In the genomic region with DNA sequence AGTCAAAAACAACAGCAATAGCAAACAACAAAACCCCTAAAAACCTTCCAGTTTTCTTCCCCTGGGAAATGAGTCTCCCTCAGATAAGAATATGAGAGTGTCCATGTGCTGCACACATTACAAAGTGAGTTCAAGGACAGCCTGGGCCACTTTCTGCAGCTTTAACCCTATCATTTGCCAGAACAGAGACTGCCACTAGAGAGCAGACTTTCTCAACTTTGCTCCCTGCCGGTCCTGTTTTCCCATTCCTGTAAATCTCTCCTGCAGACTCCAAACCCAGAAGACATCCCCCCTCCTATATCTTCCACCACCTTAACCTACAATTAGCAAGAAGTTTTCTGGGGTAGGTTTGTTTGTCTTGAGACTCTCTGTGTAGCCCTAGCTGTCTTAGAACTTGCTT, we compare ENCODE assay signal across 14 mouse cellular contexts. TPM values are rescaled to one million over a fixed set of nuclear protein-coding genes. Genes with fewer than 3 reads are reported as not detected.
A peak's percentile ranks its signal among the peaks of the same experiment; 100 is the strongest.
DNase-seq lines count a peak whose midpoint lies in the region; ATAC-seq and TF ChIP-seq lines count a peak whose summit lies in the region.
"Had no signal": no experiment of that assay in that cellular context is flagged by ENCODE, and none has a peak within 500 bp of the region (broad histone marks: within the 10 kb centered on the region; RNA-seq: fewer than 3 reads in every experiment).

No protein-coding gene starts in this region.

- peaks cover 6% of the 10 kb centered on the region for H3K4me1 ChIP-seq in cerebellum, adult 2 months (ENCODE audit: control insufficient read depth, insufficient read depth, low read length)
- no peaks in the 10 kb centered on the region for H3K4me1 ChIP-seq in hindbrain, postnatal 0 days (ENCODE audit: insufficient read depth, low read length)
- peaks cover 6% of the 10 kb centered on the region for H3K4me1 ChIP-seq in hindbrain, embryonic 12.5 days
- no peaks in the 10 kb centered on the region for H3K4me1 ChIP-seq in midbrain, embryonic 14.5 days (ENCODE audit: control insufficient read depth, insufficient read depth, low read length)
- H3K4me1 ChIP-seq in midbrain, embryonic 16.5 days (ENCODE audit: control insufficient read depth, insufficient read depth, low read length), result peaks cover 11% of the 10 kb centered on the region
- H3K4me1 ChIP-seq: lung, embryonic 15.5 days had no signal

- DNase-seq in cerebellum, adult 2 months, result no peak
- no peak for DNase-seq in cerebellum, adult 9-11 months
- DNase-seq in hindbrain, postnatal 0 days (ENCODE audit: low spot score), result peak; percentile 49
- DNase-seq in midbrain, embryonic 14.5 days, result peak; percentile 56
- no peak for DNase-seq in spleen, postnatal 4 days (ENCODE audit: low spot score in 2 of 2)
- DNase-seq in neural tube, embryonic 10.5 days (ENCODE audit: extremely low spot score, low spot score), result no peak
- DNase-seq: kidney, adult 11 months had no signal

- H3K4me2 ChIP-seq in hindbrain, postnatal 0 days (ENCODE audit: low read depth, low read length), result no peak overlapping the region
- H3K4me2 ChIP-seq in hindbrain, embryonic 12.5 days (replicated peaks), result no peak overlapping the region
- no peak overlapping the region for H3K4me2 ChIP-seq in midbrain, embryonic 14.5 days (ENCODE audit: low read length)
- no peak overlapping the region for H3K4me2 ChIP-seq in midbrain, embryonic 16.5 days (ENCODE audit: low read length)
- H3K4me2 ChIP-seq: lung, embryonic 15.5 days had no signal

- no peak overlapping the region for H3K4me3 ChIP-seq in cerebellum, adult 2 months (replicated peaks; ENCODE audit: insufficient read depth, low read depth, low read length)
- no peak overlapping the region for H3K4me3 ChIP-seq in hindbrain, postnatal 0 days (ENCODE audit: low read length)
- H3K4me3 ChIP-seq in hindbrain, embryonic 12.5 days, result no peak overlapping the region
- no peak overlapping the region for H3K4me3 ChIP-seq in midbrain, embryonic 14.5 days (replicated peaks; ENCODE audit: low read depth, low read length)
- H3K4me3 ChIP-seq in midbrain, embryonic 16.5 days (ENCODE audit: low read depth, low read length), result no peak overlapping the region
- H3K4me3 ChIP-seq: heart, embryonic 10.5 days; lung, embryonic 15.5 days had no signal

- no peaks in the 10 kb centered on the region for H3K36me3 ChIP-seq in hindbrain, postnatal 0 days (ENCODE audit: insufficient read depth, low read length)
- H3K36me3 ChIP-seq in hindbrain, embryonic 12.5 days, result no peaks in the 10 kb centered on the region
- H3K36me3 ChIP-seq in midbrain, embryonic 14.5 days (ENCODE audit: control insufficient read depth, insufficient read depth, low read length), result no peaks in the 10 kb centered on the region
- no peaks in the 10 kb centered on the region for H3K36me3 ChIP-seq in midbrain, embryonic 16.5 days (ENCODE audit: control insufficient read depth, insufficient read depth, low read length)
- H3K36me3 ChIP-seq: heart, embryonic 10.5 days; lung, embryonic 15.5 days had no signal

- H3K9me3 ChIP-seq in hindbrain, postnatal 0 days (ENCODE audit: low read length), result no peaks in the 10 kb centered on the region
- H3K9me3 ChIP-seq in hindbrain, embryonic 12.5 days (replicated peaks), result 0 out of 2 replicates have a peak, but pooled peaks cover 4% of the 10 kb centered on the region
- no peaks in the 10 kb centered on the region for H3K9me3 ChIP-seq in midbrain, embryonic 14.5 days (ENCODE audit: control insufficient read depth, low read length)
- no peaks in the 10 kb centered on the region for H3K9me3 ChIP-seq in midbrain, embryonic 16.5 days (replicated peaks; ENCODE audit: control insufficient read depth, low read length, poor library complexity, severe bottlenecking)
- H3K9me3 ChIP-seq: lung, embryonic 15.5 days had no signal

- TF ChIP-seq CTCF in cerebellum, adult 2 months (IDR thresholded peaks at IDR 0.05; ENCODE audit: borderline replicate concordance, insufficient read depth, low read depth, low read length), result peak; percentile 45; the same call in 1 of the 2 replicates
- TF ChIP-seq CTCF in hindbrain, postnatal 0 days (IDR thresholded peaks at IDR 0.05; ENCODE audit: low read depth), result peak; percentile 60

- ATAC-seq in hindbrain, postnatal 0 days, result no peak
- ATAC-seq in hindbrain, embryonic 12.5 days (ENCODE audit: low FRiP score), result no peak
- ATAC-seq in midbrain, embryonic 14.5 days (ENCODE audit: low FRiP score, low TSS enrichment), result no peak
- ATAC-seq in midbrain, embryonic 16.5 days, result no peak
- ATAC-seq: activated CD4-positive, CD25-positive, alpha-beta regulatory T cell, adult 4 months; forebrain, embryonic 16.5 days had no signal

- TF ChIP-seq POLR2A in cerebellum, adult 2 months (IDR thresholded peaks at IDR 0.05; ENCODE audit: borderline replicate concordance, insufficient read depth, low read length), result no peak

- no peak overlapping the region for H3K27ac ChIP-seq in cerebellum, adult 2 months (ENCODE audit: insufficient read depth, low read length)
- no peak overlapping the region for H3K27ac ChIP-seq in hindbrain, postnatal 0 days
- H3K27ac ChIP-seq in hindbrain, embryonic 12.5 days, result no peak overlapping the region
- H3K27ac ChIP-seq in midbrain, embryonic 14.5 days (replicated peaks; ENCODE audit: low read depth, low read length), result no peak overlapping the region
- H3K27ac ChIP-seq in midbrain, embryonic 16.5 days (ENCODE audit: low read length), result no peak overlapping the region
- H3K27ac ChIP-seq: heart, embryonic 10.5 days; lung, embryonic 15.5 days had no signal

- H3K27me3 ChIP-seq in cerebellum, adult 2 months (ENCODE audit: control insufficient read depth, insufficient read depth, low read length), result no peaks in the 10 kb centered on the region
- no peaks in the 10 kb centered on the region for H3K27me3 ChIP-seq in hindbrain, postnatal 0 days (ENCODE audit: insufficient read depth, low read length)
- no peaks in the 10 kb centered on the region for H3K27me3 ChIP-seq in hindbrain, embryonic 12.5 days
- no peaks in the 10 kb centered on the region for H3K27me3 ChIP-seq in midbrain, embryonic 14.5 days (ENCODE audit: control insufficient read depth, insufficient read depth, low read length)
- no peaks in the 10 kb centered on the region for H3K27me3 ChIP-seq in midbrain, embryonic 16.5 days (ENCODE audit: control insufficient read depth, insufficient read depth, low read depth, low read length)
- H3K27me3 ChIP-seq: lung, embryonic 15.5 days had no signal

- H3K9ac ChIP-seq in hindbrain, postnatal 0 days (replicated peaks; ENCODE audit: low read length), result no peak overlapping the region
- no peak overlapping the region for H3K9ac ChIP-seq in hindbrain, embryonic 12.5 days
- no peak overlapping the region for H3K9ac ChIP-seq in midbrain, embryonic 14.5 days (replicated peaks; ENCODE audit: low read length)
- H3K9ac ChIP-seq in midbrain, embryonic 16.5 days (ENCODE audit: low read depth, low read length), result no peak overlapping the region
- H3K9ac ChIP-seq: lung, embryonic 15.5 days had no signal

- WGBS in cerebellum, adult 2 months, result 3% methylated on average over 1 of the region's 1 CpGs
- WGBS in hindbrain, postnatal 0 days, result 4% methylated on average over 1 of the region's 1 CpGs
- 6% methylated on average over 1 of the region's 1 CpGs for WGBS in hindbrain, embryonic 12.5 days
- WGBS in midbrain, embryonic 14.5 days, result 13% methylated on average over 1 of the region's 1 CpGs
- WGBS in midbrain, embryonic 16.5 days, result 11% methylated on average over 1 of the region's 1 CpGs

RNA-seq across cellular contexts. Expression of a gene that starts 5.5 kb away (rescaled TPM):
- 7.4 and 7.5 TPM in 2 replicates for polyA plus RNA-seq in cerebellum, adult 2 months (2012; rRNA removed)
- total RNA-seq in hindbrain, postnatal 0 days (2014; rRNA removed), result 9.5 and 16.5 TPM in 2 replicates
- 9.3 and 10.6 TPM in 2 replicates for polyA plus RNA-seq in hindbrain, postnatal 0 days (2015; fragmentation: Nextera tagmentation; extraction: Ambion mirVana)
- polyA plus RNA-seq in hindbrain, embryonic 12.5 days (2016; fragmentation: Nextera tagmentation; extraction: Ambion mirVana), result 10.9 and 12.8 TPM in 2 replicates
- 12.6 and 18.0 TPM in 2 replicates for polyA plus RNA-seq in midbrain, embryonic 14.5 days (2014; fragmentation: Nextera tagmentation; extraction: Ambion mirVana)
- 14.5 and 15.5 TPM in 2 replicates for polyA plus RNA-seq in midbrain, embryonic 16.5 days (2015; fragmentation: Nextera tagmentation; extraction: Ambion mirVana)

RNA-seq across cellular contexts. Expression of a gene that starts 12.3 kb away (rescaled TPM):
- 17.3 and 18.3 TPM in 2 replicates for polyA plus RNA-seq in cerebellum, adult 2 months (2012; rRNA removed)
- 11.0 and 11.1 TPM in 2 replicates for total RNA-seq in hindbrain, postnatal 0 days (2014; rRNA removed)
- polyA plus RNA-seq in hindbrain, postnatal 0 days (2015; fragmentation: Nextera tagmentation; extraction: Ambion mirVana), result 20.8 and 23.4 TPM in 2 replicates
- 45.8 and 46.3 TPM in 2 replicates for polyA plus RNA-seq in hindbrain, embryonic 12.5 days (2016; fragmentation: Nextera tagmentation; extraction: Ambion mirVana)
- 24.3 and 32.0 TPM in 2 replicates for polyA plus RNA-seq in midbrain, embryonic 14.5 days (2014; fragmentation: Nextera tagmentation; extraction: Ambion mirVana)
- 29.0 and 33.7 TPM in 2 replicates for polyA plus RNA-seq in midbrain, embryonic 16.5 days (2015; fragmentation: Nextera tagmentation; extraction: Ambion mirVana)

RNA-seq across cellular contexts. Expression of a gene that starts 12.3 kb away (rescaled TPM):
- polyA plus RNA-seq in cerebellum, adult 2 months (2012; rRNA removed), result 52.7 and 54.8 TPM in 2 replicates
- total RNA-seq in hindbrain, postnatal 0 days (2014; rRNA removed), result 67.2 and 70.2 TPM in 2 replicates
- polyA plus RNA-seq in hindbrain, postnatal 0 days (2015; fragmentation: Nextera tagmentation; extraction: Ambion mirVana), result 48.2 and 49.9 TPM in 2 replicates
- polyA plus RNA-seq in hindbrain, embryonic 12.5 days (2016; fragmentation: Nextera tagmentation; extraction: Ambion mirVana), result 102 and 109 TPM in 2 replicates
- 68.7 and 93.5 TPM in 2 replicates for polyA plus RNA-seq in midbrain, embryonic 14.5 days (2014; fragmentation: Nextera tagmentation; extraction: Ambion mirVana)
- 74.4 and 75.8 TPM in 2 replicates for polyA plus RNA-seq in midbrain, embryonic 16.5 days (2015; fragmentation: Nextera tagmentation; extraction: Ambion mirVana)

RNA-seq across cellular contexts. Expression of a gene that starts 26.1 kb away (rescaled TPM):
- not detected in 2 replicates for polyA plus RNA-seq in cerebellum, adult 2 months (2012; rRNA removed)
- 0.37 TPM in 1 of 2 replicates, not detected in the other for total RNA-seq in hindbrain, postnatal 0 days (2014; rRNA removed)
- 0.06 TPM in 1 of 2 replicates, not detected in the other for polyA plus RNA-seq in hindbrain, postnatal 0 days (2015; fragmentation: Nextera tagmentation; extraction: Ambion mirVana)
- not detected in 2 replicates for polyA plus RNA-seq in hindbrain, embryonic 12.5 days (2016; fragmentation: Nextera tagmentation; extraction: Ambion mirVana)
- not detected in 2 replicates for polyA plus RNA-seq in midbrain, embryonic 14.5 days (2014; fragmentation: Nextera tagmentation; extraction: Ambion mirVana)
- not detected in 2 replicates for polyA plus RNA-seq in midbrain, embryonic 16.5 days (2015; fragmentation: Nextera tagmentation; extraction: Ambion mirVana)
- polyA plus RNA-seq: C2C12; forebrain, embryonic 16.5 days; heart, embryonic 10.5 days; lung, embryonic 15.5 days had no signal

RNA-seq across cellular contexts. Expression of a gene that starts 27.4 kb away (rescaled TPM):
- polyA plus RNA-seq in cerebellum, adult 2 months (2012; rRNA removed), result 23.0 and 24.5 TPM in 2 replicates
- 41.6 and 43.0 TPM in 2 replicates for total RNA-seq in hindbrain, postnatal 0 days (2014; rRNA removed)
- 58.8 and 63.3 TPM in 2 replicates for polyA plus RNA-seq in hindbrain, postnatal 0 days (2015; fragmentation: Nextera tagmentation; extraction: Ambion mirVana)
- polyA plus RNA-seq in hindbrain, embryonic 12.5 days (2016; fragmentation: Nextera tagmentation; extraction: Ambion mirVana), result 179 and 180 TPM in 2 replicates
- 81.9 and 117 TPM in 2 replicates for polyA plus RNA-seq in midbrain, embryonic 14.5 days (2014; fragmentation: Nextera tagmentation; extraction: Ambion mirVana)
- polyA plus RNA-seq in midbrain, embryonic 16.5 days (2015; fragmentation: Nextera tagmentation; extraction: Ambion mirVana), result 72.3 and 81.6 TPM in 2 replicates

Comparison
In these comparisons a context has a peak if more than half of its experiments do, and no peak if none do; other contexts are left out.
1. DNase-seq: peak in hindbrain, postnatal 0 days (single experiment) and midbrain, embryonic 14.5 days (single experiment); none in cerebellum, adult 2 months (0 of 2), cerebellum, adult 9-11 months (single experiment), spleen, postnatal 4 days (0 of 2) and neural tube, embryonic 10.5 days (single experiment).